Mouse (Mus musculus) heart, postnatal 14 days (tissue): ENCODE data around the gene Slc25a44. TPM values are rescaled to one million over a fixed set of nuclear protein-coding genes. Genes with fewer than 3 reads are reported as not detected.
"Not testable (repeated sequence)": the region's sequence is repeated elsewhere in the genome, so short reads cannot be mapped to it uniquely, and the experiment has no call there.

Experiments
- DNase-seq, 2 experiments: peaks; one replicate each; pipeline ENCODE4 v3.0.0; 2021 to 2022
- intact Hi-C: fragments of 180-260 bp; cut with DNase I; formaldehyde crosslinking; loops from one replicate; pipeline ENCODE4 v1.15.1; 2025
- total RNA-seq, 2 experiments: library from RNA; stranded (reverse); gene quantifications; 2 replicates each; pipeline ENCODE4 v1.2.3; 2021

Gene Slc25a44
- total RNA-seq, 2 experiments from 2014 or later: 13.1 to 14.2 TPM

- intact Hi-C loops: no loop called here
- no peak for DNase-seq
These were observed 27.3 kb upstream of the Slc25a44 start for GRCm38 (mm10) chr3:88452246-88452645.

DNA sequence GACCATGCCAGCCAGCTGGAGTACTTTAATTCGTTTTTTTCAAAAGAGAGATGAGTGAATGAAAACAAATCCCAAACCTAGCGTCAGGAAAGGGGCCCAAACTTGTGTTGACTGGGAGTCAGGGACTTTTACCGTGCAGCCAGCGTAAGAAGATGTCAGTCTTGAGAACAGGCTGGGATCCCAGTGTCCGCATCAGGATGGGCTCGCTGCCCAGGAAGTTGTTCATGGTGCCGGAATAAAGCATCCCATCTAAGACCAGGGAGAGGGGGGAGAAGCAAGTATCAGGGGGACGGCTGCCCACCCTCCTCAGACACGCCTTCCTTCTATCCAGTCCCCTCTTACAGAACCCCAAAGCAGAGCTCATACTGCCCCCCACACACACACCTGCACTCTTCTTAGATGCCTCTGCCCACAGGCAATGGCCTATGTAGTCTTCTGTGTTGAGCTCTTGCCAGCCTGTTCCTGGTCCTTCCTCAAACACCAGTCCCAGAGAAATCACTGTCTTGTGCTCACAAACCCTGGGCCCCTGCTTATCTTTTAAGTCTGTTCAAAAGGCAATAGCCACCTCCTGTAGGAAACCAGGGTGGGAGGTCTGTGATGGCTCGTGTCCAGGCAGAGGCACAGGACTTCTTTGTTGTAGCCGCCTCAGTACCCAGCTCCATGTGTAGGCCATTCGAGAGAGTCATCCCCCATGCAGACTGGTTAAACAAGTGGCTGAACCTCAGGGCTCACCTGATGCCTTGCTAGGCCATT lies 25.6 kb upstream of the Slc25a44 start:
- DNase-seq: peak in 1 of 2 experiments; percentile 35
- intact Hi-C loops: no loop called here

GRCm38 (mm10) chr3:88449395-88450023 lies 24.6 kb upstream of the Slc25a44 start:
- intact Hi-C loops: no loop called here

GRCm38 (mm10) chr3:88448443-88448842 lies 23.5 kb upstream of the Slc25a44 start:
- intact Hi-C loops: no loop called here
- DNase-seq: no peak

More at GRCm38 (mm10) chr3:88449395-88450023, 24.6 kb upstream of the Slc25a44 start:
- peak; percentile 43 to 53 for DNase-seq

DNA sequence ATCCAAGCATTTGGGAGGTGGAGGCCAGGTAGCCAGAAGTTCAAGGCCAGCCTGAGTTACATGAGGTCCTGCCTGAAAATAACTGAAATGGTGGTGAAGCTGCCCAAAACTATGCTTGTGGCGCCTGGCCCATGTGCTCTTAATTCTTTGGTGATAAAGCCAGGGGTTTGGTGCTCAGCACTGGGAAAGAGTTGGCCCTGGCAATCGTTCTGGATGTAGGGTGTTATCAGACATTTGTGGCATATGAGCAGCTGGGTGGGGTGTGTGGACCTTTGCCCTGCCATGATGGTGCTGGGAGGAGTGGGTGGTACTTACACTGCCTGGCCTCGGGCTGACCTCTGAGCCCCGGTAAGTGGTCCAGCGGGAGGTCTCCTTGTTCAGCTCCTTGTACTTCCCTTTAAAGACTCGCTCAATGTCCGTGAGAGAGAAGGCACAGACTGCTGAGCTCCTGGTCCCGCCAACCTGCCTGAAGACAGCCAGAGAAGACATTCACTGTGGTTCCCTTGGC lies 22.8 kb upstream of the Slc25a44 start:
- intact Hi-C loops: no loop called here
- no peak for DNase-seq

GRCm38 (mm10) chr3:88446471-88447123 lies 21.7 kb upstream of the Slc25a44 start:
- intact Hi-C loops: no loop called here
- peak in 1 of 2 experiments; percentile 43 for DNase-seq

DNA sequence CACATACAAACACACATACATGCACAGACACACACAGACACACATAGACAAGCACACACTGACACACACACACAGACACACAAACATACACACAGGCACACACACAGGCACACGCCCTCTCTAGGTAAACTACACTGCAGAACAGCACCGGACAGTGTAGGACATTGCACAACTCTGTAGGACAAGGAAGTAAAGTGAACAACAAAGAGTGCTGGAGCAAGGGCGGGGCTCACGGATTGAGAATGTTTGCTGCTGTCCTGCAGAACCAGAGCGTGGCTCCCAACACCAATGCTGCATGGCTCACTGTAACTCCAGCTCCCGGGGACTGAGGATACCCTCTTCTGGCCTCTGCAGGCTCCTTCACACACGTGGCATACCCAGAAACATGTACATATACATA lies 17.9 kb upstream of the Slc25a44 start:
- DNase-seq: no peak
- intact Hi-C loops: no loop called here

DNA sequence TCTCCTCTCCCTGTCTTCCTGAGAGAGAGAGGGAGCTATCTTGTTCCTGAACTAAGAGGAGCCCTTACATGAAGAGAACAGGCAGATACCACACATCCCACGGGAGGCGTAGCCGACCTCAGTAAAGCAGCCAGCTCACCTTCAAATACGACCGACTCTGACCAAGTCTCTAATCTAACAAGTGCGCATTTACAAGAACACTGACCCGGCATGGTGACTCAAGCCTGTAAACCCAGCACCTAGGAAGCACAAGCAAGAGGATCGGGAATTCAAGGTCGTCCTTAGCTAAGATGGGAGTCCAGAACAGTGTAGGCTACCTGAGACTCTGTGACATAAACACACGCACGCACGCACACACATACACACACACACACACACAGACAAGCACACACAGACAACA lies 17.5 kb upstream of the Slc25a44 start:
- intact Hi-C loops: no loop called here
- no peak for DNase-seq

- intact Hi-C loops: loop anchor here (2.0 kb wide), 1 partner anchor 26 kb away; no protein-coding TSS in a partner anchor
These were observed 15.8 kb upstream of the Slc25a44 start for GRCm38 (mm10) chr3:88440500-88441381.

GRCm38 (mm10) chr3:88439582-88439981 lies 14.6 kb upstream of the Slc25a44 start:
- intact Hi-C loops: no loop called here
- no peak for DNase-seq

More at GRCm38 (mm10) chr3:88440500-88441381, 15.8 kb upstream of the Slc25a44 start:
- DNase-seq: peak; percentile 35 to 58

DNA sequence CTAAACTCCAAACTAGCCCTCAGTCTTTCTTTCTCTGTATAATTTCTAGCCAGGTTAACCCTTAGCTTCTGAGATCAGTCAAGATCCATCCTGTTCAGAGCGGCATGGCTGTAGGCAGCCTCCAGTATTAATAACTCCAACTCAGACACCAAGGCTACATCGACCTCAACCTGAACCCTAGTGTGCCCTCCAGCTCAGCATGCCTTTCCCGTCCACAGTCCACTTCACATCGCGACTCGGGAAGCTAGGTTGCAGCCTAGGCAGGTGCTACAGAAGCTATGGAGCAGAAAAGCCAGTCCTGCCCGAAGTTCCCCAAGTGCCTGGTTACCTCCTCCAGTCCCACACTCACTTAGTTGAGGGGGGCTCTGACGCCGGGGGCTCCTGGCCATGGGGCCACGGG lies 12.5 kb upstream of the Slc25a44 start:
- intact Hi-C loops: no loop called here
- DNase-seq: no peak

DNA sequence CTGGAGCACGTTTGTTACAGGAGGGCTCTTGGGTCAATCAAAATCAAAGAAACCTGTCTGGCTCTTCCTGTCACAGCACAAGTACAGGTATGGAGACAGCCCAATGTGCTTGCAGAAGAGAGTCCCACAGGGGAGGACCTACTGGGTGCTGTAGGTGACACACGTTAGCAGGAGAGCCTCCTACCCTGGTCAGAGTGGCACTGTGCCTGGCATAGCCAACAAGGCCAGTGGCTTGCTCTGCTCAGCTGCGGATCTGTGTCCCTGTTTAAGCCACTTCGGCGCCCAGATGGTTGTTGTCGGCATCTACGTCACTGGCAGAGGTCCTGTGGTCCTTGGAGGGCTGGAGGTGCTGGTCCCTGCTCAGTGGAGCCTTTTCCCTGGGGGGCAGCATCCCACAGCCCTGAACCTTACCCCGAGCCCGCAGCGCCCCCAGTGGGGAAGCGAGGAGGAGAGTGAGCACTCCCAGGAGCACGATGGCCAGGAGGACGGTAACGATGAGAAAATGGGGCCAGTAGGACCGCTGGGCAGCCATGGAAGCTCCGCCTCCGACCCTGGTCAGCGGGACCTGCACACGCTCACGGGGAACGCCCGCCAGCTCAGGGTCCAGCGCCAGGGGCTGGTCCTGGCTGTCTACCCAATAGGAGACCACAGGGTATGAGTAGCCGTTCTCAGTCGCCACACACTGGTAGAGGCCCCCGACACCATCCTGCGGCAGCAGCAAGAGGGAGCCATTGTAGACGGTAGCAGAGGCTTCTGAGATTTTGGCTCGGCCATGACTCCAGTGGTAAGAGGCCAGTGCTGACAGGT lies 11.7 kb upstream of the Slc25a44 start:
- intact Hi-C loops: no loop called here
- peak; percentile 49 to 63 for DNase-seq

DNA sequence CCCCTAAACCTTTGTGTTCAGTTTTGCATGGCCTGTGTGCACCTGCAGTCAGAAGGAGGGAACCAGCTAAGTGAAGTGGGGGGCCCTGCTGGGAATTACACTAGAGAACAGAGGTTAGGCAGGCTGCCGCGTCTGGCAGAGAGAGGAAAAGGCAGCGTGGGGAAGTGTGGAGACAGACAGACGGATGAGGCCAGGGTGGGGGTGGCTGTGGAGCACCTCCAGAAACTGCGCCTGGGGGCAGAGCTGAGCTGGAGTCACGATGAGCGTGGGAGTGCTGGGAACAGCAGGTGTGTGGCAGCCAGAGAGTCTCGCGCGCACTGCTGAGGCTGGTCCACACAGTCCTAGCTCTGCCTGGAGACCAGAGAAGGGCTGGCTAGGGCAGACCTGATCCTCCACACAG lies 10.6 kb upstream of the Slc25a44 start:
- intact Hi-C loops: no loop called here
- DNase-seq: no peak

DNA sequence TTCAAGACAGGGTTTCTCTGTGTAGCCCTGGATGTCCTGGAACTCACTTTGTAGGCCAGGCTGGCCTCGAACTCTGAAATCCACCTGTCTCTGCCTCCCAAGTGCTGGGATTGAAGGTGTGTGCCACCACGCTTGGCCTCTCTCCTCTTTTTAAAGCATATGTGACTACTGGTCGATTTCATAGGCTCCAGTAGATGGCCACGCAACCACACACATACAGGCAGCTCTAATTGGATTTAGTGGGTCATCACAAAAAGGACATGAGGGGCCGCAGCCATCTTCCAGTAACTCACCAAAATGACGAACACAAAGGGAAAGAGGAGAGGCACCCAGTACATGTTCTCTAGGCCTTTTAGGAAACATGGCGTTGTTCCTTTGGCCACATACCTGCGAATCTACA lies 3.7 kb upstream of the Slc25a44 start:
- intact Hi-C loops, DNase-seq: not testable (repeated sequence)

- no peak for DNase-seq
- intact Hi-C loops: no loop called here
These were observed 2.5 kb upstream of the Slc25a44 start for GRCm38 (mm10) chr3:88427342-88427905.

DNA sequence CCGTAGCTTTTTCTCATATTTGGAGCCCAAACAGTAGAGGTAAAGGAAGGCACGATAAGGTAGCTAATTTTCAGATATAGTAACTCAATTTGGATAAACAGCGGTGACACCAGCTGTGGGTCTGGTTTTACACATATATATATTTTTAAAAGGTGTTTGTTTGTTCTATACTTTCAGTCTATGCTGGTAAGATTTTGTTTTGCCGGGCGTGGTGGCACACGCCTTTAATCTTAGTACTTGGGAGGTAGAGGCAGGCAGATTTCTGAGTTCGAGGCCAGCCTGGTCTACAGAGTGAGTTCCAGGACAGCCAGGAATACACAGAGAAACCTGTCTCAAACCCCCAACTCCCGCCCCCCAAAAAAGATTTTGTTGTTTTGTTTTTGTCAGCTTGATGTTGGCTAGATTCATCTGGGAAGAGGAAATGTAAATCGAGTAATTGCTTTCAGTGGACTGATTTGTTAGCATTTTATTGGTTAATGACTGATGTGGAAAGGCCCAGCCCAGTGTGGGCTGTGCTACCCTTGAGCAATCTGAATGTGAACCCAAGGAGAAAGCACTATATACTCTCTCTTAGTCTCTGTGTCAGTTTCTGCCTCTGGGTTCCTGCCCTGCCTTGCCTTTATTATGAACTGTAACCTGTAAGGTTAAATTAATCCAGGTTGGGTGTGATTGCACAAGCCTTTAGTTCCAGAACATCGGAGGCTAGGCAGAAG lies 925 bp upstream of the Slc25a44 start:
- intact Hi-C loops: no loop called here

DNA sequence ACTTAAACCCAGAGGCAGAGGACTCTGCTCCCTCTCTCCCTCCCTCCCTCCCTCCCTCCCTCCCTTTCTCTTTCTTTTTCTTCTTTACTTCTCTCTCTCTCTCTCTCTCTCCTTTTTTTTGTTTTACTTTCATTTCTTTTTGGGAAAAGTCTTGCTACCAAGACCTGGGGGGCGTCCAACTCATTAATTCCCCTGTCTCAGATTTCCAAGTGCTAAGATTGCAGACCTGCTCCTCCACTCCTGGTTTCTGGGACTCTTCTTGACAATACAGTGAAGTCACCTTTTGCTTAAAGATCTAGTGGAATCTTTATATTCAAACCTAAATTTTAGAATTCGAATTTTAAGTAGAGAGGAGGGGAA lies 371 bp upstream of the Slc25a44 start:
- DNase-seq: no peak
- intact Hi-C loops: no loop called here

More for the DNA sequence above, 925 bp upstream of the Slc25a44 start:
- DNase-seq: no peak

DNA sequence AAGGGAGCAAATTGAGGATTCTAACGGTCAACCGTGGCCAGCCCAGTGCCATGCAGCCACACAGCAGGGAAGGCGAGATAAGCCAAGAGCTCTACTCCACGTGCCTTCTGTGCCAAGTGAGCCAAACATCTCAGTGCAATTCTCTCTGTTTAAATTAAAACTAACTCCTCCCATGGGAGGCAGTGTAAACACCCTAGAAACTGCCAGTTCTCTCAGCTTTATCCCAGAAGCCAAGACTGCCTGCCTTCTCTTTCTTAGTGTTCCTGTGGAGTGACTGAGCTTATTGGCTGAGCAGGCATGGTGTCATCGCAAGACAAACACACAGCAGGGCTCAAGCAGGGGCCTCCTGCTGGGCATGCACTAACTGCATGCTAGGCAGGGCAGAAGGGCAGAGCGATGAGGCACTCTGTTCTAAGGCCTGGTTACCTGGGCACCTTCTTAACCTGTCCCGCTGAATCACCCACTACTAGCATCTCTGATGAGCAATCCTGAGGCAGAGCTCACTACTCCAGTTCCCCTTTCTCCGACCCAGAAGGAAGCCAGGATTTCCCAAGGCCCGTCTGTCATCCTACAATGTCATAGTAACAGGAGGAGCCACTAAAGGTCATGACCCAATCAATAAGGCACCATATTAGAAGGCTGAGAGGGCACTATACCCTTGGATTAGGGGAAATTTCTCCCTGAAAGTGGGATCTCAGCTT lies 2.8 kb downstream of the Slc25a44 start:
- intact Hi-C loops: no loop called here
- no peak for DNase-seq
